Mouse (Mus musculus) kidney, embryonic 14.5 days (tissue): ENCODE results near the gene Cuta. TPM values are rescaled to one million over a fixed set of nuclear protein-coding genes. Genes with fewer than 3 reads are reported as not detected.

Experiments
- ATAC-seq: fragments of 200-750 bp; cut with Nextera tagmentation; 2 replicates; pipeline ENCODE4 v1.8.0; 2017; ENCODE audit warnings: moderate number of reproducible peaks, mild to moderate bottlenecking, moderate TSS enrichment, moderate library complexity; ENCODE audit not compliant: low FRiP score, low TSS enrichment
- H3K27ac ChIP-seq: fragments of 300-500 bp; sonication (generic); 2 replicates; pipeline ENCODE4 v1.5.1; 2014; ENCODE audit warnings: low read depth, mild to moderate bottlenecking, low read length, moderate library complexity, mixed read lengths
- H3K27me3 ChIP-seq: fragments of 300-500 bp; sonication (generic); 2 replicates; pipeline ENCODE4 v1.6.1; 2014; ENCODE audit warnings: mild to moderate bottlenecking, low read length; ENCODE audit not compliant: control insufficient read depth, insufficient read depth
- H3K36me3 ChIP-seq: fragments of 300-500 bp; sonication (generic); 2 replicates; pipeline ENCODE4 v1.6.1; 2014; ENCODE audit warnings: low read length, mixed read lengths; ENCODE audit not compliant: control insufficient read depth, insufficient read depth
- H3K4me1 ChIP-seq: fragments of 300-500 bp; sonication (generic); 2 replicates; pipeline ENCODE4 v1.6.1; 2014; ENCODE audit warnings: low read length, mixed read lengths; ENCODE audit not compliant: control insufficient read depth, insufficient read depth
- H3K4me2 ChIP-seq: fragments of 300-500 bp; sonication (generic); replicated peaks from 2 replicates; pipeline ENCODE4 v1.6.1; 2014; ENCODE audit warnings: low read depth, mild to moderate bottlenecking, low read length
- H3K4me3 ChIP-seq: fragments of 300-500 bp; sonication (generic); 2 replicates; pipeline ENCODE4 v1.5.1; 2014; ENCODE audit warnings: mild to moderate bottlenecking, low read length
- H3K9ac ChIP-seq: fragments of 300-500 bp; sonication (generic); 2 replicates; pipeline ENCODE4 v1.6.1; 2014; ENCODE audit warnings: low read depth, mild to moderate bottlenecking, low read length, moderate library complexity
- H3K9me3 ChIP-seq: fragments of 300-500 bp; sonication (generic); 2 replicates; pipeline ENCODE4 v1.6.1; 2016; ENCODE audit warnings: low read length; ENCODE audit not compliant: control insufficient read depth
- WGBS: fragments of 180-500 bp; shearing (Covaris S2); extraction: QIAGEN DNeasy Blood & Tissue Kit; methylation state at CpG from one replicate; pipeline ENCODE4 v1.1.7; 2014; 5-methylcytosine and 5-hydroxymethylcytosine counted together
- polyA plus RNA-seq: library from polyadenylated mRNA; unstranded; fragments of >200 nt; fragmentation: Nextera tagmentation; extraction: Ambion mirVana; gene quantifications from 2 replicates; pipeline ENCODE4 v1.2.1, GENCODE M21; 2014

Cuta gene
- polyA plus RNA-seq, 1 experiment from 2014 or later: 182 TPM

DNA sequence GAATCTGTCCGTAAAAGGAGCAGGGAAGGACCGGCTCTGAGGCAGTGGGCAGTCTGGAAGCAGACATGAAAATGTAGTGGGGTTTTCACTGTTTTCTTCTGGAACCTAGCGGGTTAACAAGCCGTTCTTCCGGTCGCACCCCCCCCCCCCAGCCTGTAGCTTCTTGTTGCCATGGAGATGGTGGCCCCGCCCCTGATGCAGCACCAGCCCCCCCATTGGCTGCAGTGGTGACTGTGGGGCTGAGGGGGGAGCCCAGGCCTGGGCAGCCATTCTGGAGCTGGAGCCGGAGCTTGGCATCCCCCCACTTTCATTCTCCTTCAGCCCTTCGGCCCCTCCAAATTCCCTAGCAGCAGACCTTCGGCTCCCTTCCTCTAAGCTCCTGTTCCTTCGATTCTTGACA is 12.0 kb upstream of the Cuta start:
- 3% methylated on average over 10 of the region's 11 CpGs for WGBS
- H3K9ac ChIP-seq: peak overlapping the region; percentile 52; the same call in 1 of the 2 replicates
- H3K36me3 ChIP-seq: peaks cover 16% of the 10 kb centered on the region
- H3K4me2 ChIP-seq: peak overlapping the region; percentile 55
- no peaks in the 10 kb centered on the region for H3K9me3 ChIP-seq
- peaks cover 65% of the 10 kb centered on the region for H3K4me1 ChIP-seq
- no peak overlapping the region; the same call in 1 of the 2 replicates for H3K27ac ChIP-seq
- peak overlapping the region; percentile 34 for H3K4me3 ChIP-seq
- peak; percentile 62 for ATAC-seq
- no peaks in the 10 kb centered on the region for H3K27me3 ChIP-seq

DNA sequence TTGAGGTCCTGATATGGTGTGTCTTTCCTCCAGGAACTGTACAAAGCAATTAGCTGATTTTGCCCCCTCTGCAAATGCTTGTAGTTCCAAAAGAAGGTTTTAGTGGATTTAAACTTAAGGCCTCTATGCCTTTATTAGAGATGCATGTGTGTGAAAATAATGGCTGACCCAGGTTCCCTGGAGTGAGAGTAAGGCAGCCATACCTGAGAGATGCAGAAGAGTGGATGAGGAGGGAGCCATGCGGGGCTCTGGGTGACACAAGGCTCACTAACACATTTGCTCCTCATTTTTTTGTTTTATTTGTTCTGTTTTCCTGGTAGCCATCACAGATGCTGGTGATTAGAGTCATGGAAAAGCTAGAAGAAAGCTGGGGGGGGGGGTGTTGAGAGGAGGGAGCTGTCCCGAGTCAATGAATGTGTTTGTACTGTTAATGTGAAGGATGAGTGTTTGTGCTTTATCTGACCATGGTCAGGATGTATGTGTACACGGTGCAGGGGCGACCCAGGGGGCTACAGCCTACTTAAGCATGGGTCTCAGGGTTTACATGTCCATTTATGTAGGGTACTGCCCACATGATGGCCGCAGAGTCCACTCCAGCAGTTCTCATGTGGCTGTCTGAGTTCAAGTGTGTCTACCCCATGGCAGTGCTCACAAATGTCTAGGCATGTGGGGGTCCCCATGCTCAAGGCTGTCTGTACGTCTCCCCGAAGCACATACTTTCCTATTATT is 11.4 kb upstream of the Cuta start:
- no peaks in the 10 kb centered on the region for H3K27me3 ChIP-seq
- H3K9ac ChIP-seq: peak overlapping the region; percentile 52
- H3K4me2 ChIP-seq: peak overlapping the region; percentile 55
- ATAC-seq: no peak
- WGBS: 28% methylated on average over 7 of the region's 7 CpGs
- no peak overlapping the region; the same call in 1 of the 2 replicates for H3K27ac ChIP-seq
- no peaks in the 10 kb centered on the region for H3K9me3 ChIP-seq
- peak overlapping the region; percentile 34 for H3K4me3 ChIP-seq
- peaks cover 10% of the 10 kb centered on the region for H3K36me3 ChIP-seq
- peaks cover 71% of the 10 kb centered on the region for H3K4me1 ChIP-seq

DNA sequence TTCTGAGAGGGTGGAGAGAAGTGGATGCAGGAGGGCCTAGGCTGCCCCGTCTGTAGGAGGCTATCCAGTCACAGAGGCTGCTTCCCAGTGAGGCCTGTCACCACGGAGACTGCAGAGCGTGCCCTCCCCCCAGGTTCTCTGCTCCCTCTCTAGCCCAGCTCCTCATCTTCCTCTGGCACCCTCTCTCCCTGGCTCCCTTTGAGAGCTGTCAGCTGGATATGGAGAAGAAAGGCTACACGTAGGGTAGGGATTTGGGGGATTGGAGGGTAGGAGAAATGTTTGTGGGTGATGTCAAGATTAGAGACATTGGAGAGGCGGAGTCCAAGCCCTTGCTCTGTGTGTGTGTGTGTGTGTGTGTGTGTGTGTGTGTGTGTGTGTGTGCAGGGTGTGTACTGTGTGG is 10.5 kb upstream of the Cuta start:
- H3K27me3 ChIP-seq: no peaks in the 10 kb centered on the region
- no peaks in the 10 kb centered on the region for H3K9me3 ChIP-seq
- no peak; the same call in 1 of the 2 replicates for ATAC-seq
- H3K9ac ChIP-seq: peak overlapping the region; percentile 18; the same call in 1 of the 2 replicates
- H3K4me1 ChIP-seq: peaks cover 75% of the 10 kb centered on the region
- H3K36me3 ChIP-seq: peaks cover 2% of the 10 kb centered on the region; the same call in 1 of the 2 replicates
- WGBS: 46% methylated on average over 5 of the region's 5 CpGs
- no peak overlapping the region for H3K4me3 ChIP-seq
- peak overlapping the region; percentile 99; the same call in 1 of the 2 replicates for H3K4me2 ChIP-seq
- H3K27ac ChIP-seq: peak overlapping the region; percentile 14; the same call in 1 of the 2 replicates

DNA sequence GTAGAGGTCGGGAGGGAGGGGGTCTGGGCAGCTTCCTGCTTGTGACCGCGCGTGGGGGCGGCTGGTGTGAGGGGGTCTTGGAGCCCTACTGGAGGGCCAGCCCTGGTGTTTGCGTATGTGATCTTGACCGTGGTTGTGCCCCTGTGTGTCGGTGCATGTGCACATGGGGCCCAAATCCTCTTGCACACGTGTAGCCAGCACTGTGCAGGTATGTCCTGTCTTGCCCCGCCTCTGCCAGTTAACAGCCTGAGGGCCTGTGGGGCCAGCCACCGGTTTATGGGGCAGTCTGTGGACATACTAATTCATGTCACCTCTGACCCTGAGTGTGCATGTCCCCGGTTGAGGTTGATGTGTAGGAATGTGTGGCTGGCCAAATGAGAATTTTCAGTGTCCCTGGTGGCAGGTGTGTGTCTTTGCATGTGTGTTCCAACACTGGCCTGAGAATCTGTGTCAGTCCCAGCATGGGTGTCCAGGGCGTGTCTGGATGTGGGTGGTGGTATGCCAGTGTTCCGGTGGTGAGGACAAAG is 9.7 kb upstream of the Cuta start:
- ATAC-seq: 0 out of 2 replicates have a peak, but pooled peaks have one; percentile 18
- peaks cover 75% of the 10 kb centered on the region for H3K4me1 ChIP-seq
- WGBS: 7% methylated on average over 12 of the region's 14 CpGs

DNA sequence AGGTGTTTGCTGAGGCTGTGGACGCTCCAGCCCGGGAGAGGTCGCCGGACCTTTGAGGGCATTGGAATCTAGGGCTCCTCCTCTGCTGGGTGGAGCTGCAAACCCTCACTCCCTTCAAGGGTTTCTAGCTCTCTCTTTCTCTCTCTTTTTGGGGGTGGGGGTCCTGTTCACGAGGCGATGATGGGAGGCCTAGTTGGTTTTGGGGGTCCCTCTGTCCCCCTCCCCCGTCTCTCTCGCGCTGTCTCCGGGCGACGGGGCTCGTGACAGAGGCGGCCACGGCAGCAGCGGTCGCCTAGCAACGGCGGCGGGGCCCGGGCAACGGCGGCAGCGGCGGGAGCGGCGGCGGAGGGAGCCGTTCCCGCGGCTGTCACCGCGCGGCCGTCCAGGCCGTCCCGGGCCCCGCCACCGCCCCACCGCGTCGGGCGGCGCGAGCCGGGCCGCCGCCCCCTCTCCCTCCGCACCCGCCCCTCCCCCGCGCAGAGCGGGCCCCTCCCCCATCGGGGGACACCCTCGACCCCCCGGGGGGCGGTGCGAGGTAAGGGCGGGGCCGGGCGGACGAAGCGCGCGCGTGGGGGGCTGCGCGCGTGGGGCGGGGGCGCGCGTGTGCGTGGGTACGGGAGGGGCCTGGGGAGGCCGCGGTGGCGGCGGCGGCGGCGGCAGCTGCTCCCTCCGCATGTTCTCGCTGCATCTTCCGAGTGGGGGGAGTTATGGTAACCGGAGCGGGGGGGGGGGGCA is 9.1 kb upstream of the Cuta start:
- no peaks in the 10 kb centered on the region for H3K27me3 ChIP-seq
- no peaks in the 10 kb centered on the region for H3K9me3 ChIP-seq
- H3K27ac ChIP-seq: peak overlapping the region; percentile 9
- peaks cover 69% of the 10 kb centered on the region for H3K4me1 ChIP-seq
- H3K36me3 ChIP-seq: no peaks in the 10 kb centered on the region
- H3K4me3 ChIP-seq: peak overlapping the region; percentile 64
- H3K9ac ChIP-seq: peak overlapping the region; percentile 79
- peak overlapping the region; percentile 99 for H3K4me2 ChIP-seq
- 0% methylated on average over 32 of the region's 87 CpGs for WGBS
- no peak for ATAC-seq

More for the DNA sequence above, 9.7 kb upstream of the Cuta start:
- no peaks in the 10 kb centered on the region for H3K27me3 ChIP-seq
- peak overlapping the region; percentile 64 for H3K4me3 ChIP-seq
- peak overlapping the region; percentile 79 for H3K9ac ChIP-seq
- no peaks in the 10 kb centered on the region for H3K9me3 ChIP-seq
- peak overlapping the region; percentile 9 for H3K27ac ChIP-seq
- peak overlapping the region; percentile 99 for H3K4me2 ChIP-seq
- no peaks in the 10 kb centered on the region for H3K36me3 ChIP-seq

DNA sequence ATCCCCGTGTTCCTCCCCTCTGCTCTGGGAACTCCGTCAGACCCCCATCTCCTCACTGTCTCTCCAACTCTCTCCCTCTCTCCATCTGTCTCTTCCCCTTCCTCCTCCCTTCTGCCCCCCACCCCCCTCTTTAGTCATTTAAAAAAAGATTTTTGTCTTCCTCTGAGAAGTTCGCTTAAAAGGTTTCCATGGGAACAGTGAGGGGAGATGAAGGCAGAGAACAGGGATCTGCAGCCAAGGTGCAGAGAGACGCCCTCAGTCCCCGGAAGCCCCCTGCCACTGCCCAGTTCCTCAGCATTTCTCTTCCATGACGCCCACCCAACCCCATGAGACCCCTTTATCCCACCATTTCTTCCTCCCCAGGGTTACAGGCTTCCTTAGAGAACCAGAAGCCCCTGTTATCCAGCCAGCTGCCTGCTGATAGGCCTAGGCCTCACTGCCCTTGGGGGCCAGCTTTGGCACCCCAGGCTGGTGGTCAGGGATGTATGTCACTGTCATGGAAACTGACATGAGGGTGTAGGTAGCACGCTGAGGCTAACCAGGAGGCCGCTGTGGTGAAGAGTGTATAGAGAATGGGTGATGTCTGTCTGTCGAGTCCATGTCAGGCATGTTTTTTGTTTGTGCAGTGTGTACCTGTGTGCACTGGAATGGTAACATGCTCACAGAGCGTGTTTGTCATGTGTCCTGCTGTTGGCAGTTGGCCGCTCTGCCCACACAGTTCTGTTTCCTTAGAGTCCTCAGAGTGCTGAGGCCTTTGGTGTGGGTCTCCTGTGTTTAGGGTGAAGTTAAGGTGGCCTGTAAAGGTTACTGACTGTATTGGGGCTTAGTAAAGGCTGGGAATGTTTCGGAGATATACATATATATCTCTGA is 8.1 kb upstream of the Cuta start:
- 51% methylated on average over 12 of the region's 12 CpGs for WGBS
- no peaks in the 10 kb centered on the region for H3K9me3 ChIP-seq
- H3K27ac ChIP-seq: no peak overlapping the region
- peaks cover 61% of the 10 kb centered on the region for H3K4me1 ChIP-seq
- H3K36me3 ChIP-seq: no peaks in the 10 kb centered on the region
- peak overlapping the region; percentile 66 for H3K4me2 ChIP-seq
- ATAC-seq: no peak
- H3K27me3 ChIP-seq: no peaks in the 10 kb centered on the region
- H3K9ac ChIP-seq: no peak overlapping the region; the same call in 1 of the 2 replicates
- peak overlapping the region; percentile 45; the same call in 1 of the 2 replicates for H3K4me3 ChIP-seq

DNA sequence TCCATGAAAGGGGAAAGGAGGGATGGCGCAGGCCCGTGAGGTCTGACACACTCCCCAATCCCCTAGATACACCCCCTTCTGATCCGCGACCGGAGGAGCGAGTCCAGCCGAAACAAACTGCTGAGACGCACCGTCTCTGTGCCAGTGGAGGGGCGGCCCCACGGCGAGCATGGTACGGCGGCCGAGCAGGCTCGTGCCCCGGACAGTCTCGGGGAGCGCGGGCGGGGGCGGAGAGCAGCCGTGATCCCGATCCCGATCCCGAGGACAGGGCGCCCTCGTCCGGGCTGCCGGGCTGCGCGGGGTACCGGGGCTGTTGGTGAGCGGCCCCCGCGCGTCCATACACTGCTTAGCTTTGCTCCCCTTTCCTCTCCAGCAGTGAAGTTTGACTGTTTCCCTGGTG is 7.2 kb upstream of the Cuta start:
- ATAC-seq: peak; percentile 7; the same call in 1 of the 2 replicates
- Histone ChIP-seq H3K27me3 (no peaks in the 10 kb centered on the region), H3K4me3 (peak overlapping the region; percentile 45), H3K36me3 (no peaks in the 10 kb centered on the region), H3K9ac (peak overlapping the region; percentile 65), H3K27ac (peak overlapping the region; percentile 66), H3K9me3 (no peaks in the 10 kb centered on the region), H3K4me1 (peaks cover 54% of the 10 kb centered on the region), H3K4me2 (peak overlapping the region; percentile 66)
- WGBS: under 1% methylated on average over 37 of the region's 37 CpGs

DNA sequence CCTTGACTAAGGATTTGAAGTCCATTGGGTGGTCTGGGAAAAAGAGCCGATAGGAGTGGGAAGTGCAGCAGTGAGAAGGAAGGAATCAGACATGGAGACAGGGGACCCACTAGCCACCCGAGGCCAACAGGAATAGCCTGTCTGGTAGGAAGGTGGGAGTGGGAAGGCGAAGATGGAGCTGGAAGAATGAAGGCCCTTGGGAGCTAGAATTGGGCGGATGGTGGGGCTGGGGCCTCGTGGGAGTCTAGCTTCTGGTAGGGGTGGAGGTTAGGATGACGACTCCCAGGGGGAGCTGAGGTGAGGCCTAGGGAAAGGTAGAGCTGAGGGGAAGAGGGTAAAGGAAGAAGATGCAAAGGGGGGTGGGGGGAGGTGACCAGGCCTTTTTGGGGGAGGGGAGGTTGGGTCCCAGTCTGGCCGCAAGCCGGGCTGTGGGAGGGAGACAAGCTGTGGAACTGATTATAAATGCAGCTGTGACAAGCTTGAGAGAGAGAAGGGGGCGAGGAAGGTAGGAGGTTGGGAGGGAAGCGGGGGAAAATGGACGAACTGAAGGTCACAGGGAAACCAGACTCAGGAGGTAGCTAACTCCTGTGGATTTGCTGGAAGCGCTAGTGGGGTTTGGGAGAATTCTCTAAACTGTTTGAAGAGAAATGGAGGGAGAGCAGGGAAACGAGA is 6.6 kb upstream of the Cuta start:
- no peak for ATAC-seq
- H3K9me3 ChIP-seq: no peaks in the 10 kb centered on the region
- H3K36me3 ChIP-seq: no peaks in the 10 kb centered on the region
- H3K4me1 ChIP-seq: peaks cover 49% of the 10 kb centered on the region
- H3K9ac ChIP-seq: peak overlapping the region; percentile 65
- no peaks in the 10 kb centered on the region for H3K27me3 ChIP-seq
- H3K4me3 ChIP-seq: peak overlapping the region; percentile 45
- peak overlapping the region; percentile 66 for H3K27ac ChIP-seq
- H3K4me2 ChIP-seq: peak overlapping the region; percentile 66
- WGBS: 20% methylated on average over 13 of the region's 13 CpGs
